Mouse (Mus musculus) E14TG2a.4 (cell line): Measurements from ENCODE around the gene Slc2a9.

Source experiments
- H3K27me3 ChIP-seq: 2 replicates; pipeline ENCODE4 v1.6.1; 2014; ENCODE audit warnings: low read length, control low read depth; ENCODE audit not compliant: insufficient read depth
- H3K36me3 ChIP-seq: 2 replicates; pipeline ENCODE4 v1.6.1; 2014; ENCODE audit warnings: low read length, control low read depth; ENCODE audit not compliant: insufficient read depth
- H3K4me1 ChIP-seq: replicated peaks from 2 replicates; pipeline ENCODE4 v1.6.1; 2014; ENCODE audit warnings: low read depth, low read length, control low read depth
- H3K4me3 ChIP-seq: replicated peaks from 2 replicates; pipeline ENCODE4 v1.5.1; 2014; ENCODE audit warnings: mild to moderate bottlenecking, low read length
- H3K9me3 ChIP-seq: 2 replicates; pipeline ENCODE4 v1.6.1; 2014; ENCODE audit warnings: low read length, control low read depth
- CTCF ChIP-seq: conservative IDR thresholded peaks from 2 replicates; pipeline ENCODE4 v1.5.1; 2014; ENCODE audit warnings: low read length
- NANOG ChIP-seq: IDR thresholded peaks from 2 replicates; pipeline ENCODE4 v1.6.1; 2014; ENCODE audit warnings: borderline replicate concordance, low read length, mixed read lengths
- POU5F1 ChIP-seq: IDR thresholded peaks from 2 replicates; pipeline ENCODE4 v1.6.1; 2014; ENCODE audit warnings: low read length, borderline replicate concordance

Slc2a9 gene

GRCm38 (mm10) chr5:38470881-38471280 lies 32.1 kb downstream of the Slc2a9 start:
- Histone ChIP-seq H3K4me1 (no peaks in the 10 kb centered on the region), H3K4me3 (no peak overlapping the region), H3K36me3 (no peaks in the 10 kb centered on the region), H3K9me3 (peaks cover 22% of the 10 kb centered on the region), H3K27me3 (no peaks in the 10 kb centered on the region)
- TF ChIP-seq NANOG, result no peak
- no peak for TF ChIP-seq CTCF
- no peak for TF ChIP-seq POU5F1

- peak; percentile 50 for TF ChIP-seq CTCF
- no peak for TF ChIP-seq NANOG
- no peak for TF ChIP-seq POU5F1
- no peaks in the 10 kb centered on the region for H3K36me3 ChIP-seq
- no peaks in the 10 kb centered on the region for H3K27me3 ChIP-seq
- H3K9me3 ChIP-seq, result peaks cover 19% of the 10 kb centered on the region
- H3K4me1 ChIP-seq, result no peaks in the 10 kb centered on the region
- H3K4me3 ChIP-seq, result no peak overlapping the region
These were observed 32.9 kb downstream of the Slc2a9 start for GRCm38 (mm10) chr5:38469891-38470578.

GRCm38 (mm10) chr5:38466569-38467110 lies 36.3 kb downstream of the Slc2a9 start:
- H3K27me3 ChIP-seq, result no peaks in the 10 kb centered on the region
- no peaks in the 10 kb centered on the region for H3K4me1 ChIP-seq
- H3K36me3 ChIP-seq, result no peaks in the 10 kb centered on the region
- no peak for TF ChIP-seq CTCF
- TF ChIP-seq NANOG, result no peak
- no peak for TF ChIP-seq POU5F1
- peaks cover 29% of the 10 kb centered on the region for H3K9me3 ChIP-seq
- H3K4me3 ChIP-seq, result no peak overlapping the region

- no peak for TF ChIP-seq NANOG
- TF ChIP-seq POU5F1, result no peak
- no peak for TF ChIP-seq CTCF
- H3K9me3 ChIP-seq, result peaks cover 32% of the 10 kb centered on the region
- no peaks in the 10 kb centered on the region for H3K4me1 ChIP-seq
- H3K27me3 ChIP-seq, result no peaks in the 10 kb centered on the region
- no peaks in the 10 kb centered on the region for H3K36me3 ChIP-seq
- H3K4me3 ChIP-seq, result no peak overlapping the region
These were observed 41.7 kb downstream of the Slc2a9 start for GRCm38 (mm10) chr5:38461261-38461660.

GRCm38 (mm10) chr5:38450936-38451335 lies 52.0 kb downstream of the Slc2a9 start:
- no peak overlapping the region for H3K4me3 ChIP-seq
- no peaks in the 10 kb centered on the region for H3K9me3 ChIP-seq
- no peaks in the 10 kb centered on the region for H3K4me1 ChIP-seq
- H3K36me3 ChIP-seq, result no peaks in the 10 kb centered on the region
- TF ChIP-seq CTCF, result no peak
- no peak for TF ChIP-seq NANOG
- TF ChIP-seq POU5F1, result no peak
- peaks cover 9% of the 10 kb centered on the region; the same call in 1 of the 2 replicates for H3K27me3 ChIP-seq

GRCm38 (mm10) chr5:38449607-38450006 lies 53.3 kb downstream of the Slc2a9 start:
- H3K9me3 ChIP-seq, result no peaks in the 10 kb centered on the region
- no peaks in the 10 kb centered on the region for H3K4me1 ChIP-seq
- H3K36me3 ChIP-seq, result no peaks in the 10 kb centered on the region
- peaks cover 9% of the 10 kb centered on the region; the same call in 1 of the 2 replicates for H3K27me3 ChIP-seq
- no peak overlapping the region for H3K4me3 ChIP-seq
- TF ChIP-seq POU5F1 (no peak), CTCF (no peak), NANOG (no peak)

- Histone ChIP-seq H3K27me3 (peaks cover 9% of the 10 kb centered on the region; the same call in 1 of the 2 replicates), H3K4me1 (no peaks in the 10 kb centered on the region)
These were observed 54.8 kb downstream of the Slc2a9 start for GRCm38 (mm10) chr5:38448121-38448520.

GRCm38 (mm10) chr5:38446316-38446975 lies 56.5 kb downstream of the Slc2a9 start:
- Histone ChIP-seq H3K9me3 (peaks cover 9% of the 10 kb centered on the region; the same call in 1 of the 2 replicates), H3K4me1 (no peaks in the 10 kb centered on the region), H3K4me3 (no peak overlapping the region), H3K36me3 (no peaks in the 10 kb centered on the region), H3K27me3 (peaks cover 9% of the 10 kb centered on the region; the same call in 1 of the 2 replicates)
- TF ChIP-seq POU5F1, result no peak
- TF ChIP-seq CTCF, result 0 out of 2 replicates have a peak, but pooled peaks have one; percentile 3

More at GRCm38 (mm10) chr5:38448121-38448520, 54.8 kb downstream of the Slc2a9 start:
- H3K4me3 ChIP-seq, result no peak overlapping the region
- peaks cover 4% of the 10 kb centered on the region; the same call in 1 of the 2 replicates for H3K9me3 ChIP-seq
- no peaks in the 10 kb centered on the region for H3K36me3 ChIP-seq
- no peak for TF ChIP-seq NANOG
- no peak for TF ChIP-seq CTCF
- TF ChIP-seq POU5F1, result no peak
